Mouse (Mus musculus) megakaryocyte, embryonic 14.5 days (primary cell): ENCODE measurements at regions not wholly inside any gene's neighbourhood (a gene's known extent, or its start where the extent isn't known, plus 50 kb on each side); places are given as distances from the start of the nearest gene placed in this dataset.

Source experiments
- FLI1 ChIP-seq: IDR thresholded peaks from 2 replicates; pipeline ENCODE4 v1.6.1; 2012; ENCODE audit warnings: low read length, inconsistent platforms, mixed read lengths
- GATA1 ChIP-seq: IDR thresholded peaks from 3 replicates; pipeline ENCODE4 v1.6.1; 2012; ENCODE audit warnings: mixed read lengths, low read length, inconsistent platforms, borderline replicate concordance

DNA sequence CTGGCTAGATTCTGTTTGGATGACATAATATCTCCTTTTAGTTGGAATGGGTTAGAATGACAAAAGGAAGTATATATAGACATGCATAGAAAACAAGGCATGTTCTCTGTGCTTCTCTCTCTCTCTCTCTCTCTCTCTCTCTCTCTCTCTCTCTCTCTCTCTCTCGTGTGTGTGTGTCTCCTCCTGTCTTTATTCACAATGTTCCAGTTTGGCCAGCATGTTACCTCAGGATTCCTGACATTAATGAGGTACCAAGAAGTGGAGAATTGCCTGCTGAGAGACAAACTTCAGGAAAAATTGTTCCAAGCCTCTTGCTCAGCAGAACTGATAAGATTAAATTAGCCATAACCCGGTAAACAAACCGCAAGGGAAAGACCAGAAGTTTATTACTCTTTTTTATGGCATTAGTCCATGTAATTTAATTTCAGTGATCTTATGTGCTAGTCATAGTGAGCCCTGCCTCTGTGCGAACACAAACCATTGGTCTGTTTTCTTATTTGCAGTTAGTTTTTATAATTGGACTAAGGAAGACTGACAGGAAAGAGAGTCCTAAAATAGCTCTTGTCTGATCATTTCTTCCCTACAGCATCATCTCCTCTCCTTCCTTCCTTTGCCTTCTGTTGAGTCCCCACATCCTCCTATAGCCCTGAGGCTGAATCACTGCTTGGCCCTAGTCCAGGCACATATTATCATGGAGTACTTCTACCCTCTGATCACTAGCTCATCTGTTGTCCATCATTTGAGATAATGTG is 323.5 kb upstream of the 1700056E22Rik start:
- no peak for TF ChIP-seq FLI1
- no peak for TF ChIP-seq GATA1
